Mouse (Mus musculus) neural tube, embryonic 13.5 days (tissue): ENCODE measurements around the gene Tgm6. TPM values are rescaled to one million over a fixed set of nuclear protein-coding genes. Genes with fewer than 3 reads are reported as not detected.

Experiments used
- ATAC-seq: fragments of 200-750 bp; cut with Nextera tagmentation; 2 replicates; pipeline ENCODE4 v1.8.0; 2017; ENCODE audit warnings: low read depth, mild to moderate bottlenecking, moderate TSS enrichment, moderate library complexity
- H3K27ac ChIP-seq: fragments of 300-500 bp; sonication (generic); replicated peaks from 2 replicates; pipeline ENCODE4 v1.5.1; 2015; ENCODE audit warnings: moderate library complexity, mild to moderate bottlenecking, inconsistent platforms
- H3K27me3 ChIP-seq: fragments of 300-500 bp; sonication (generic); 2 replicates; pipeline ENCODE4 v1.6.1; 2015; ENCODE audit warnings: mild to moderate bottlenecking, inconsistent platforms
- H3K36me3 ChIP-seq: fragments of 300-500 bp; sonication (generic); 2 replicates; pipeline ENCODE4 v1.6.1; 2015; ENCODE audit warnings: mild to moderate bottlenecking, inconsistent platforms
- H3K4me1 ChIP-seq: fragments of 300-500 bp; sonication (generic); replicated peaks from 2 replicates; pipeline ENCODE4 v1.6.1; 2015; ENCODE audit warnings: inconsistent platforms
- H3K4me2 ChIP-seq: fragments of 300-500 bp; sonication (generic); 2 replicates; pipeline ENCODE4 v1.6.1; 2015; ENCODE audit warnings: inconsistent platforms, mild to moderate bottlenecking, moderate library complexity
- H3K4me3 ChIP-seq: fragments of 300-500 bp; sonication (generic); 2 replicates; pipeline ENCODE4 v1.5.1; 2015; ENCODE audit warnings: mild to moderate bottlenecking, inconsistent platforms
- H3K9ac ChIP-seq: fragments of 300-500 bp; sonication (generic); 2 replicates; pipeline ENCODE4 v1.6.1; 2015; ENCODE audit warnings: moderate library complexity, mild to moderate bottlenecking, inconsistent platforms
- H3K9me3 ChIP-seq: fragments of 300-500 bp; sonication (generic); 2 replicates; pipeline ENCODE4 v1.6.1; 2016; ENCODE audit warnings: inconsistent platforms
- WGBS: fragments of 180-500 bp; shearing (Covaris S2); methylation state at CpG from one replicate; pipeline ENCODE4 v1.1.7; 2015; 5-methylcytosine and 5-hydroxymethylcytosine counted together
- polyA plus RNA-seq: library from polyadenylated mRNA; unstranded; fragments of >200 nt; fragmentation: Nextera tagmentation; extraction: Ambion mirVana; gene quantifications from 2 replicates; pipeline ENCODE4 v1.2.1, GENCODE M21; 2015

The Tgm6 gene
- polyA plus RNA-seq, 1 experiment from 2014 or later = not detected

- WGBS = 1% methylated on average over 15 of the region's 15 CpGs
- Histone ChIP-seq H3K4me1 (peaks cover 31% of the 10 kb centered on the region), H3K4me3 (peak overlapping the region; percentile 94), H3K27ac (peak overlapping the region; percentile 97), H3K9ac (peak overlapping the region; percentile 81), H3K4me2 (peak overlapping the region; percentile 94), H3K27me3 (no peaks in the 10 kb centered on the region; the same call in 1 of the 2 replicates), H3K36me3 (peaks cover 24% of the 10 kb centered on the region), H3K9me3 (no peaks in the 10 kb centered on the region)
- peak; percentile 78 for ATAC-seq
These were observed 67.3 kb downstream of the Tgm6 start for GRCm38 (mm10) chr2:130179507-130180019.

- Histone ChIP-seq H3K36me3 (no peaks in the 10 kb centered on the region), H3K27me3 (no peaks in the 10 kb centered on the region), H3K4me2 (no peak overlapping the region), H3K27ac (no peak overlapping the region), H3K4me1 (no peaks in the 10 kb centered on the region), H3K9ac (no peak overlapping the region), H3K9me3 (no peaks in the 10 kb centered on the region), H3K4me3 (no peak overlapping the region)
- no peak for ATAC-seq
- WGBS = 90% methylated on average over 12 of the region's 12 CpGs
These were observed 76.2 kb downstream of the Tgm6 start for GRCm38 (mm10) chr2:130188391-130188790.

GRCm38 (mm10) chr2:130194894-130195293, 82.7 kb downstream of the Tgm6 start, which contains the start of gene Tmc2:
TSS of gene Tmc2 (plus strand) at chr2:130195194.
- ATAC-seq = no peak
- WGBS = 94% methylated on average over 16 of the region's 16 CpGs

GRCm38 (mm10) chr2:130200961-130201360, 88.7 kb downstream of the Tgm6 start:
- H3K4me2 ChIP-seq = no peak overlapping the region
- no peak overlapping the region for H3K9ac ChIP-seq
- 65% methylated on average over 5 of the region's 5 CpGs for WGBS
- ATAC-seq = no peak
- no peaks in the 10 kb centered on the region for H3K27me3 ChIP-seq
- H3K36me3 ChIP-seq = no peaks in the 10 kb centered on the region
- no peaks in the 10 kb centered on the region for H3K9me3 ChIP-seq
- no peak overlapping the region for H3K27ac ChIP-seq
- H3K4me1 ChIP-seq = no peaks in the 10 kb centered on the region
- no peak overlapping the region for H3K4me3 ChIP-seq

More at GRCm38 (mm10) chr2:130194894-130195293, 82.7 kb downstream of the Tgm6 start, which contains the start of gene Tmc2:
- no peak within 1 kb of the TSS for H3K4me2 ChIP-seq
- H3K36me3 ChIP-seq = no peaks in the 10 kb centered on the region
- no peaks in the 10 kb centered on the region for H3K27me3 ChIP-seq
- no peak within 1 kb of the TSS for H3K27ac ChIP-seq
- H3K4me1 ChIP-seq = no peaks in the 10 kb centered on the region
- no peaks in the 10 kb centered on the region for H3K9me3 ChIP-seq
- H3K9ac ChIP-seq = no peak within 1 kb of the TSS
- H3K4me3 ChIP-seq = no peak within 1 kb of the TSS

Other genes starting within 250 kb of the Tgm6 start
- gene Tgm3, start 100.1 kb upstream of the Tgm6 start, polyA plus RNA-seq = 0.07 TPM in 1 of 2 replicates, not detected in the other
- 362 and 366 TPM in 2 replicates for gene Snrpb, start 67.0 kb downstream of the Tgm6 start, polyA plus RNA-seq
- not detected in 2 replicates for gene Tmc2, start 82.8 kb downstream of the Tgm6 start, polyA plus RNA-seq
- gene Nop56, start 162.0 kb downstream of the Tgm6 start, polyA plus RNA-seq = 230 and 236 TPM in 2 replicates
- 156 and 161 TPM in 2 replicates for gene Idh3b, start 172.1 kb downstream of the Tgm6 start, polyA plus RNA-seq
- gene Ebf4, start 182.8 kb downstream of the Tgm6 start, polyA plus RNA-seq = 3.6 and 4.3 TPM in 2 replicates